Mouse (Mus musculus) lung, postnatal 0 days (tissue): ENCODE results near the gene Egfl7. TPM values are rescaled to one million over a fixed set of nuclear protein-coding genes. Genes with fewer than 3 reads are reported as not detected.
A peak's percentile ranks its signal among the peaks of the same experiment; 100 is the strongest.

Source experiments
- ATAC-seq: fragments of 200-750 bp; cut with Nextera tagmentation; 2 replicates; pipeline ENCODE4 v1.8.0; 2017; ENCODE audit warnings: moderate library complexity
- DNase-seq: peaks from one replicate; pipeline ENCODE4 v3.0.0-alpha.2; 2016; ENCODE audit warnings: low spot score
- H3K27ac ChIP-seq: fragments of 300-500 bp; sonication (generic); 2 replicates; pipeline ENCODE4 v1.5.1; 2014; ENCODE audit warnings: antibody characterized with exemption, mild to moderate bottlenecking, low read length, mixed read lengths
- H3K27me3 ChIP-seq: fragments of 300-500 bp; sonication (generic); replicated peaks from 2 replicates; pipeline ENCODE4 v1.6.1; 2014; ENCODE audit warnings: low read length, mixed read lengths; ENCODE audit not compliant: insufficient read depth
- H3K36me3 ChIP-seq: fragments of 300-500 bp; sonication (generic); 2 replicates; pipeline ENCODE4 v1.6.1; 2014; ENCODE audit warnings: low read length, mixed read lengths; ENCODE audit not compliant: insufficient read depth
- H3K4me1 ChIP-seq: fragments of 300-500 bp; sonication (generic); 2 replicates; pipeline ENCODE4 v1.6.1; 2014; ENCODE audit warnings: antibody characterized with exemption, low read depth, low read length, mixed read lengths; ENCODE audit not compliant: insufficient read depth
- H3K4me2 ChIP-seq: fragments of 300-500 bp; sonication (generic); replicated peaks from 2 replicates; pipeline ENCODE4 v1.6.1; 2014; ENCODE audit warnings: low read depth, mild to moderate bottlenecking, low read length, moderate library complexity, mixed read lengths
- H3K4me3 ChIP-seq: fragments of 300-500 bp; sonication (generic); 2 replicates; pipeline ENCODE4 v1.5.1; 2014; ENCODE audit warnings: low read depth, low read length
- H3K9ac ChIP-seq: fragments of 300-500 bp; sonication (generic); replicated peaks from 2 replicates; pipeline ENCODE4 v1.6.1; 2014; ENCODE audit warnings: low read depth, mild to moderate bottlenecking
- H3K9me3 ChIP-seq: fragments of 300-500 bp; sonication (generic); 2 replicates; pipeline ENCODE4 v1.6.1; 2016; ENCODE audit warnings: low read length, mixed read lengths
- CTCF ChIP-seq: IDR thresholded peaks from 2 replicates; pipeline ENCODE4 v1.5.1; 2016; ENCODE audit warnings: antibody characterized with exemption, mild to moderate bottlenecking
- EP300 ChIP-seq: IDR thresholded peaks from 2 replicates; pipeline ENCODE4 v1.6.1; 2016; ENCODE audit warnings: antibody characterized with exemption, mild to moderate bottlenecking, control low read depth
- WGBS: fragments of 180-500 bp; shearing (Covaris S2); extraction: QIAGEN DNeasy Blood & Tissue Kit; methylation state at CpG from one replicate; pipeline ENCODE4 v1.1.7; 2014; 5-methylcytosine and 5-hydroxymethylcytosine counted together
- polyA plus RNA-seq: library from polyadenylated mRNA; unstranded; fragments of >200 nt; fragmentation: Nextera tagmentation; extraction: Ambion mirVana; gene quantifications from 2 replicates; pipeline ENCODE4 v1.2.1, GENCODE M21; 2015

Egfl7 gene
- polyA plus RNA-seq, 1 experiment from 2014 or later, result 412 TPM

DNA sequence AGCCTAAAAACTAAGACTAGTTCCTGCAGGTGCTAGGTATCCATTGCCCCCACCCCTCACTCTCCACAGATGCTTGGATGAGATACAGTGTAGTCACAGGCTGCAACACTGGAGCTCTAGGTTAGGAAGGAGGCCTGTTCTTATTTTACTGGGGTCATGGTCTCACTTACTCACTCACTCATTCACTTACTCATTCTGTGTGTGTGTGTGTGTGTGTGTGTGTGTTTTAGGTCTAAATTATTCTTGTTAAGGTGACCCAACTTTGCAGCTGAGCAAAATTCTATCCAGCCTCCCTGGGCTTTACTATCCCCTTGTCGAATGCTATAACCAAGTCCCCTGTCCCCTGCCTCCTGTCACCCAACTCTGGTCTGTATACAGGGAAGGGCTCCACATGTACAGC lies 21.8 kb downstream of the Egfl7 start:
- H3K4me3 ChIP-seq, result no peak overlapping the region
- no peak overlapping the region for H3K27ac ChIP-seq
- DNase-seq (no peak), ATAC-seq (no peak)
- H3K9me3 ChIP-seq, result no peaks in the 10 kb centered on the region
- no peak for TF ChIP-seq EP300
- TF ChIP-seq CTCF, result no peak
- no peaks in the 10 kb centered on the region for H3K27me3 ChIP-seq
- no peak overlapping the region for H3K9ac ChIP-seq
- 88% methylated on average over 1 of the region's 1 CpGs for WGBS
- H3K36me3 ChIP-seq, result no peaks in the 10 kb centered on the region; the same call in 1 of the 2 replicates
- H3K4me1 ChIP-seq, result peaks cover 16% of the 10 kb centered on the region
- H3K4me2 ChIP-seq, result no peak overlapping the region

DNA sequence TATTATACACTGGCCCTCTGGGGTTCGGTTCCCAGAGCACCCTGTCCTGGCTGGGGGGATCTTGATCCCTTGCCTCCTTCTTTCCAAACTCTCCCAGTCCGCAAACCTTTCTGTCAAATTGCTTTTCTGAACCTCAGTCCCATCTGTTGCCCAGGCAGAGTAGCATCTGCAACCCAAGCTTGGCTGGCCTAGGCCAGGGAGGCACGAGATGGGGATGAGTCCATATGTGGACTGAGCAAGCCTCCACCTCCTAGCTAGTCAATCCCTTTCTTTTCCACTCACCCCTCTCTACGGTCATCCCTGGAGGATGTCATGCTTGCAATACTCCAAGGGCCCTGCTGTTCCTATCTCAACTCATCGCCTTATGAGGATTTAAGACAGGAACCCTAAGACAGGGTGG lies 22.8 kb downstream of the Egfl7 start:
- no peaks in the 10 kb centered on the region for H3K36me3 ChIP-seq
- H3K27me3 ChIP-seq, result no peaks in the 10 kb centered on the region
- DNase-seq, result no peak
- no peaks in the 10 kb centered on the region for H3K9me3 ChIP-seq
- H3K4me3 ChIP-seq, result 0 out of 2 replicates have a peak overlapping the region, but pooled peaks have one; percentile 60
- H3K4me1 ChIP-seq, result peaks cover 21% of the 10 kb centered on the region
- peak overlapping the region; percentile 60 for H3K4me2 ChIP-seq
- H3K9ac ChIP-seq, result peak overlapping the region; percentile 80; the same call in 1 of the 2 replicates
- ATAC-seq, result no peak
- no peak overlapping the region for H3K27ac ChIP-seq
- 79% methylated on average over 5 of the region's 5 CpGs for WGBS
- no peak for TF ChIP-seq CTCF
- TF ChIP-seq EP300, result no peak

DNA sequence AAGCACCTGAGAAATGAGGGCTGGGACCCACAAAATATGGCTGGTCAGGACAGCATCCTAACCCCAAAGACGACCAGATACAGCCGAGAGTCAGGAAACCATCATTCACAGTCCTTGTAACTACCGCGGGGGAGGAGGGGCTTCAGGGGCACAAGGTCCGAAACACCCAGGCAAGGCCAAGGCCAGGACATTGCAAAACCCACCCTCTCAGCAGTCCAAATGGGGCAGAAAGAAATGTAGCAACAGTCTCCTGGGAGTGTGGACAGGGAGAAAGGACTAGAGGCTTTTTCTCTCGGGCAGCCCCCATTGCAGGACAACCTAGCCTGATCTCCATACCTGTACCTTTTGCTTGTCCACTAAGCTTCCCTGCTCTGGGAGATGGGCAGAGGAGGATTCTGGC lies 23.3 kb downstream of the Egfl7 start:
- Histone ChIP-seq H3K9ac (peak overlapping the region; percentile 80), H3K27me3 (no peaks in the 10 kb centered on the region)

GRCm38 (mm10) chr2:26603720-26604671 lies 24.2 kb downstream of the Egfl7 start, which contains the start of gene Agpat2:
Gene Agpat2 (minus strand): TSS chr2:26604417.
- DNase-seq, result peak; percentile 96
- peaks cover 21% of the 10 kb centered on the region; the same call in 1 of the 2 replicates for H3K4me1 ChIP-seq
- H3K27ac ChIP-seq, result peak within 1 kb of the TSS; percentile 96
- no peaks in the 10 kb centered on the region for H3K36me3 ChIP-seq
- H3K9ac ChIP-seq, result peak within 1 kb of the TSS; percentile 80
- H3K9me3 ChIP-seq, result no peaks in the 10 kb centered on the region
- peak within 1 kb of the TSS; percentile 60 for H3K4me3 ChIP-seq
- under 1% methylated on average over 76 of the region's 103 CpGs for WGBS
- TF ChIP-seq EP300 (no peak), CTCF (peak; percentile 69)
- H3K4me2 ChIP-seq, result peak within 1 kb of the TSS; percentile 60
- peak; percentile 88 for ATAC-seq
- no peaks in the 10 kb centered on the region for H3K27me3 ChIP-seq

More for the DNA sequence above, 23.3 kb downstream of the Egfl7 start:
- Histone ChIP-seq H3K9me3 (no peaks in the 10 kb centered on the region), H3K4me1 (peaks cover 21% of the 10 kb centered on the region; the same call in 1 of the 2 replicates), H3K27ac (peak overlapping the region; percentile 96), H3K4me2 (peak overlapping the region; percentile 60), H3K4me3 (peak overlapping the region; percentile 60), H3K36me3 (no peaks in the 10 kb centered on the region)
- 5% methylated on average over 6 of the region's 6 CpGs for WGBS
- no peak for DNase-seq
- ATAC-seq, result no peak
- no peak for TF ChIP-seq CTCF
- no peak for TF ChIP-seq EP300

GRCm38 (mm10) chr2:26605331-26605730 lies 25.5 kb downstream of the Egfl7 start:
- no peak overlapping the region for H3K9ac ChIP-seq
- no peak overlapping the region for H3K4me2 ChIP-seq
- no peaks in the 10 kb centered on the region for H3K9me3 ChIP-seq
- peaks cover 21% of the 10 kb centered on the region; the same call in 1 of the 2 replicates for H3K4me1 ChIP-seq
- H3K4me3 ChIP-seq, result no peak overlapping the region
- H3K27me3 ChIP-seq, result no peaks in the 10 kb centered on the region
- DNase-seq (no peak), ATAC-seq (no peak)
- 83% methylated on average over 8 of the region's 8 CpGs for WGBS
- H3K27ac ChIP-seq, result no peak overlapping the region
- TF ChIP-seq CTCF, result peak; percentile 32; the same call in 1 of the 2 replicates
- no peak for TF ChIP-seq EP300
- no peaks in the 10 kb centered on the region for H3K36me3 ChIP-seq

DNA sequence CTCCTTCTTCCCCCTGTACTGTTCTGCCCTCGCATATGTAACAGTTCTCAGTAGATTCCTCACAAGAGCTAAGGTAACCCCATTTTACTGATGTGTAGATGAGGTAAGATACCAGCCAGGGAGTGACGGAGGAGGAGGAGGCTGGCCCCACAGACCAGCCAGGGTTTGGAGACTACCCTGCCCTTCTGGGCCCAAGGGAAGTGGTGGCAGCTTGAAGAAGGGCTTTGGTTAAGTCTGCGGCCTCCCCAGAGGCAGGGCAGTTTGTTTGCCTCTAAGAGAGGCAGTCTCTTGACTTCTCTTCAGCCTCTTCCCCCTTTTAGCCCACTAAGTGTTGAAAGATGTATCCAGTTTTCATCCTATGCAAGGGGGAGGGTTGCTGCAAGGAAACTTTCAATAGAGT lies 26.8 kb downstream of the Egfl7 start:
- Histone ChIP-seq H3K9me3 (no peaks in the 10 kb centered on the region), H3K4me2 (no peak overlapping the region), H3K27ac (peak overlapping the region; percentile 93), H3K4me1 (peaks cover 21% of the 10 kb centered on the region; the same call in 1 of the 2 replicates), H3K4me3 (no peak overlapping the region), H3K9ac (no peak overlapping the region; the same call in 1 of the 2 replicates), H3K27me3 (no peaks in the 10 kb centered on the region), H3K36me3 (no peaks in the 10 kb centered on the region)
- WGBS, result 44% methylated on average over 3 of the region's 3 CpGs
- TF ChIP-seq EP300 (no peak), CTCF (no peak)
- ATAC-seq, result no peak
- DNase-seq, result no peak
